Comparison of ENCODE assay signal across 10 mouse cellular contexts in the genomic region with DNA sequence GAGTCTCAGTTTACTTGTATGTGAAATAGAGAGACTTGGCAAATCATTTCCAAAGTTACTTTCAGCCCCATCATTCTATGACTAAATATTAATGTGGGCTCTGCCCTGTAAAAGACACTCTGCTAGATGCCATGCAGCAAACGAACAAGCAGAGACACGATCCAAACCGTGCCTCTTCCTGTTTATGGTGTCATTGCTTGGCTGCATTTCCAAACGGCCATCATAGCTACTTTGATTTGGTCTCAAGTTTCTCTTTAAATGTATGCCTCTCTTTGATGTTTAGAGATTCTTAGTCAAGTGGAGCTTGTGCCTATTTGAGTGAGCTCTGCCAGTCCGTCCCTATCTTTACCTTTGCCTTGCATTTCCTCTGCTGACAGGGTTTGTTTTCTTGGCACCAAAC.
DNase-seq lines count a peak whose midpoint lies in the region; ATAC-seq lines count a peak whose summit lies in the region.
"Had no signal": no experiment of that assay in that cellular context is flagged by ENCODE, and none has a peak within 500 bp of the region (broad histone marks: within the 10 kb centered on the region; RNA-seq: fewer than 3 reads in every experiment).

No protein-coding gene starts in this region.

- peak overlapping the region; percentile 58 for H3K4me2 ChIP-seq in heart, embryonic 13.5 days
- H3K4me2 ChIP-seq in limb, embryonic 15.5 days, result no peak overlapping the region; the same call in 1 of the 2 replicates

- 30% methylated on average over 5 of the region's 5 CpGs for WGBS in heart, embryonic 13.5 days
- 23% methylated on average over 5 of the region's 5 CpGs for WGBS in limb, embryonic 15.5 days

- H3K4me3 ChIP-seq in heart, embryonic 13.5 days, result peak overlapping the region; percentile 17; the same call in 1 of the 2 replicates
- H3K4me3 ChIP-seq in limb, embryonic 15.5 days, result no peak overlapping the region

- H3K27ac ChIP-seq in heart, embryonic 13.5 days (replicated peaks), result peak overlapping the region; percentile 74
- H3K27ac ChIP-seq in limb, embryonic 15.5 days, result peak overlapping the region; percentile 19; the same call in 1 of the 2 replicates

- peaks cover 20% of the 10 kb centered on the region for H3K4me1 ChIP-seq in heart, embryonic 13.5 days
- peaks cover 30% of the 10 kb centered on the region for H3K4me1 ChIP-seq in limb, embryonic 15.5 days

- H3K9ac ChIP-seq in heart, embryonic 13.5 days, result peak overlapping the region; percentile 69; the same call in 1 of the 2 replicates
- H3K9ac ChIP-seq in limb, embryonic 15.5 days, result no peak overlapping the region

- no peak for DNase-seq in heart, postnatal 10 days
- DNase-seq in urinary bladder, postnatal 14 days (ENCODE audit: low spot score), result peak; percentile 59
- no peak for DNase-seq in urinary bladder, postnatal 4 days (ENCODE audit: low spot score in 2 of 2)
- DNase-seq in liver, result no peak
- DNase-seq: thymus, adult 18-20 months had no signal

- intact Hi-C loops in heart, postnatal 10 days (cut with DNase I), result no loop called here

- no peaks in the 10 kb centered on the region for H3K27me3 ChIP-seq in heart, embryonic 13.5 days (replicated peaks)
- no peaks in the 10 kb centered on the region for H3K27me3 ChIP-seq in limb, embryonic 15.5 days

- no peak for ATAC-seq in heart, embryonic 13.5 days (ENCODE audit: extremely low read depth, insufficient number of reproducible peaks, low FRiP score, low TSS enrichment)
- ATAC-seq in limb, embryonic 15.5 days (ENCODE audit: insufficient number of reproducible peaks, low FRiP score, low TSS enrichment, low read depth), result no peak
- no peak for ATAC-seq in erythroid progenitor cell, adult 5-6 weeks (replicated peaks; ENCODE audit: low FRiP score, poor library complexity, severe bottlenecking)
- ATAC-seq in monocyte, adult 5-6 weeks (replicated peaks; ENCODE audit: insufficient number of reproducible peaks, low FRiP score, low TSS enrichment, poor library complexity, severe bottlenecking), result no peak
- ATAC-seq: activated CD4-positive, CD25-positive, alpha-beta regulatory T cell, adult 4 months had no signal

- H3K36me3 ChIP-seq in heart, embryonic 13.5 days, result no peaks in the 10 kb centered on the region
- H3K36me3 ChIP-seq in limb, embryonic 15.5 days, result no peaks in the 10 kb centered on the region

- no peaks in the 10 kb centered on the region for H3K9me3 ChIP-seq in heart, embryonic 13.5 days
- H3K9me3 ChIP-seq in limb, embryonic 15.5 days, result no peaks in the 10 kb centered on the region
